Mouse (Mus musculus) erythroblast, embryonic 14.5 days (primary cell): ENCODE measurements around the gene Otud7b.

ENCODE experiments used
- GATA1 ChIP-seq: IDR thresholded peaks from 2 replicates; pipeline ENCODE4 v1.6.1; 2012; ENCODE audit warnings: low read length, inconsistent platforms, mixed read lengths
- TAL1 ChIP-seq: IDR thresholded peaks from 3 replicates; pipeline ENCODE4 v1.6.1; 2012; ENCODE audit warnings: low read length, inconsistent platforms, mixed read lengths

GRCm38 (mm10) chr3:96180727-96181477 lies 76.6 kb downstream of the Otud7b start, which contains the start of gene Sv2a:
- TF ChIP-seq GATA1 (no peak), TAL1 (no peak)
